Mouse (Mus musculus) urinary bladder, adult 18-20 months (tissue): ENCODE data around the gene Ccdc42.

Experiments used
- DNase-seq, 2 experiments: peaks; one replicate each; pipeline ENCODE4 v3.0.0; 2022; ENCODE audit warnings: low spot score in 2 of 2, mixed read lengths in 2 of 2

The Ccdc42 gene

GRCm38 (mm10) chr11:68585890-68586289, 931 bp upstream of the Ccdc42 start:
- DNase-seq: no peak

GRCm38 (mm10) chr11:68589055-68589809, 2.4 kb downstream of the Ccdc42 start:
- peak; percentile 57 to 58 for DNase-seq

GRCm38 (mm10) chr11:68591708-68592107, 4.9 kb downstream of the Ccdc42 start:
- no peak for DNase-seq

GRCm38 (mm10) chr11:68593247-68593646, 6.4 kb downstream of the Ccdc42 start:
- no peak for DNase-seq

- no peak for DNase-seq
These were observed 11.1 kb downstream of the Ccdc42 start for GRCm38 (mm10) chr11:68597912-68598311.

- no peak for DNase-seq
These were observed 13.8 kb downstream of the Ccdc42 start for GRCm38 (mm10) chr11:68600551-68601021.

- DNase-seq: no peak
These were observed 14.7 kb downstream of the Ccdc42 start for GRCm38 (mm10) chr11:68601486-68601991.

GRCm38 (mm10) chr11:68602200-68602931, 15.5 kb downstream of the Ccdc42 start:
- no peak for DNase-seq

GRCm38 (mm10) chr11:68607046-68607445, 20.2 kb downstream of the Ccdc42 start:
- no peak for DNase-seq

GRCm38 (mm10) chr11:68609910-68610566, 23.2 kb downstream of the Ccdc42 start:
- DNase-seq: no peak

GRCm38 (mm10) chr11:68610567-68610947, 23.7 kb downstream of the Ccdc42 start:
- DNase-seq: no peak

GRCm38 (mm10) chr11:68613071-68613711, 26.4 kb downstream of the Ccdc42 start:
- no peak for DNase-seq

GRCm38 (mm10) chr11:68622751-68623150, 35.9 kb downstream of the Ccdc42 start:
- DNase-seq: no peak

GRCm38 (mm10) chr11:68623225-68623870, 36.5 kb downstream of the Ccdc42 start:
- peak in 1 of 2 experiments; percentile 28 for DNase-seq

- DNase-seq: no peak
These were observed 37.0 kb downstream of the Ccdc42 start for GRCm38 (mm10) chr11:68623871-68624258.

GRCm38 (mm10) chr11:68631611-68632316, 44.9 kb downstream of the Ccdc42 start:
- DNase-seq: no peak

GRCm38 (mm10) chr11:68637861-68638615, 51.2 kb downstream of the Ccdc42 start:
- DNase-seq: no peak

GRCm38 (mm10) chr11:68641361-68641760, 54.5 kb downstream of the Ccdc42 start:
- no peak for DNase-seq

- DNase-seq: no peak
These were observed 58.0 kb downstream of the Ccdc42 start for GRCm38 (mm10) chr11:68644781-68645180.
